Mouse (Mus musculus): ENCODE data around the gene Ppp1r12c. TPM values are rescaled to one million over a fixed set of nuclear protein-coding genes. Genes with fewer than 3 reads are reported as not detected.

Gene Ppp1r12c
- polyA plus RNA-seq, 1 experiment from 2014 or later = 72.5 TPM

- Histone ChIP-seq H3K9me3 (no peaks in the 10 kb centered on the region), H3K4me2 (replicated peaks) (no peak overlapping the region), H3K4me3 (no peak overlapping the region), H3K36me3 (no peaks in the 10 kb centered on the region), H3K9ac (no peak overlapping the region), H3K27ac (no peak overlapping the region), H3K27me3 (replicated peaks) (peaks cover 53% of the 10 kb centered on the region), H3K4me1 (peaks cover 11% of the 10 kb centered on the region)
- no peak for ATAC-seq (ENCODE audit: low FRiP score, low read depth)
- WGBS = 8% methylated on average over 19 of the region's 19 CpGs
These were observed 27.5 kb downstream of the Ppp1r12c start for GRCm38 (mm10) chr7:4473940-4474339.

GRCm38 (mm10) chr7:4471179-4471555, 30.3 kb downstream of the Ppp1r12c start:
- peak overlapping the region; percentile 38 for H3K4me3 ChIP-seq
- H3K4me2 ChIP-seq (replicated peaks) = peak overlapping the region; percentile 68
- no peak overlapping the region for H3K27ac ChIP-seq
- peaks cover 54% of the 10 kb centered on the region for H3K27me3 ChIP-seq (replicated peaks)
- 1% methylated on average over 24 of the region's 24 CpGs for WGBS
- no peaks in the 10 kb centered on the region for H3K9me3 ChIP-seq
- H3K9ac ChIP-seq = peak overlapping the region; percentile 38; the same call in 1 of the 2 replicates
- H3K4me1 ChIP-seq = peaks cover 8% of the 10 kb centered on the region; the same call in 1 of the 2 replicates
- H3K36me3 ChIP-seq = no peaks in the 10 kb centered on the region
- peak; percentile 83 for ATAC-seq (ENCODE audit: low FRiP score, low read depth)

GRCm38 (mm10) chr7:4470275-4471178, 31.0 kb downstream of the Ppp1r12c start:
- peak overlapping the region; percentile 38; the same call in 1 of the 2 replicates for H3K9ac ChIP-seq
- 4% methylated on average over 35 of the region's 35 CpGs for WGBS
- H3K27ac ChIP-seq = no peak overlapping the region
- H3K4me1 ChIP-seq = peaks cover 8% of the 10 kb centered on the region; the same call in 1 of the 2 replicates
- H3K9me3 ChIP-seq = no peaks in the 10 kb centered on the region
- peak overlapping the region; percentile 38 for H3K4me3 ChIP-seq
- H3K27me3 ChIP-seq (replicated peaks) = peaks cover 48% of the 10 kb centered on the region
- no peaks in the 10 kb centered on the region for H3K36me3 ChIP-seq
- peak overlapping the region; percentile 68 for H3K4me2 ChIP-seq (replicated peaks)
- ATAC-seq (ENCODE audit: low FRiP score, low read depth) = peak; percentile 61

- H3K27me3 ChIP-seq (replicated peaks) = peaks cover 22% of the 10 kb centered on the region
- H3K9ac ChIP-seq = no peak overlapping the region
- H3K4me2 ChIP-seq (replicated peaks) = no peak overlapping the region
- no peaks in the 10 kb centered on the region for H3K36me3 ChIP-seq
- 72% methylated on average over 3 of the region's 3 CpGs for WGBS
- peaks cover 8% of the 10 kb centered on the region; the same call in 1 of the 2 replicates for H3K4me1 ChIP-seq
- H3K4me3 ChIP-seq = no peak overlapping the region
- H3K27ac ChIP-seq = no peak overlapping the region
- no peaks in the 10 kb centered on the region; the same call in 1 of the 2 replicates for H3K9me3 ChIP-seq
- no peak for ATAC-seq (ENCODE audit: low FRiP score, low read depth)
These were observed 33.7 kb downstream of the Ppp1r12c start for GRCm38 (mm10) chr7:4467801-4468200.

- Histone ChIP-seq H3K36me3 (no peaks in the 10 kb centered on the region), H3K27me3 (replicated peaks) (peaks cover 3% of the 10 kb centered on the region; the same call in 1 of the 2 replicates), H3K4me3 (no peak overlapping the region), H3K9ac (no peak overlapping the region), H3K27ac (no peak overlapping the region), H3K4me1 (no peaks in the 10 kb centered on the region), H3K4me2 (replicated peaks) (no peak overlapping the region), H3K9me3 (no peaks in the 10 kb centered on the region; the same call in 1 of the 2 replicates)
- no peak for ATAC-seq (ENCODE audit: low FRiP score, low read depth)
- WGBS = 13% methylated on average over 12 of the region's 12 CpGs
These were observed 37.2 kb downstream of the Ppp1r12c start for GRCm38 (mm10) chr7:4464194-4464824.

- peak within 1 kb of the TSS; percentile 19; the same call in 1 of the 2 replicates for H3K4me3 ChIP-seq
- H3K9me3 ChIP-seq = no peaks in the 10 kb centered on the region; the same call in 1 of the 2 replicates
- no peaks in the 10 kb centered on the region for H3K4me1 ChIP-seq
- peak within 1 kb of the TSS; percentile 44 for H3K4me2 ChIP-seq (replicated peaks)
- WGBS = 78% methylated on average over 15 of the region's 16 CpGs
- ATAC-seq (ENCODE audit: low FRiP score, low read depth) = peak; percentile 37; the same call in 1 of the 2 replicates
- peak within 1 kb of the TSS; percentile 40; the same call in 1 of the 2 replicates for H3K9ac ChIP-seq
- H3K36me3 ChIP-seq = no peaks in the 10 kb centered on the region
- no peak within 1 kb of the TSS for H3K27ac ChIP-seq
- no peaks in the 10 kb centered on the region for H3K27me3 ChIP-seq (replicated peaks)
These were observed 40.7 kb downstream of the Ppp1r12c start, which contains the start of gene Eps8l1 for GRCm38 (mm10) chr7:4460576-4461434. Gene Eps8l1, plus strand, starts transcription at chr7:4460674.

- WGBS = 17% methylated on average over 4 of the region's 4 CpGs
- H3K36me3 ChIP-seq = no peaks in the 10 kb centered on the region
- no peaks in the 10 kb centered on the region for H3K4me1 ChIP-seq
- no peaks in the 10 kb centered on the region for H3K27me3 ChIP-seq (replicated peaks)
- no peak overlapping the region for H3K9ac ChIP-seq
- no peak overlapping the region for H3K4me3 ChIP-seq
- ATAC-seq (ENCODE audit: low FRiP score, low read depth) = no peak
- no peak overlapping the region for H3K27ac ChIP-seq
- H3K4me2 ChIP-seq (replicated peaks) = no peak overlapping the region
- H3K9me3 ChIP-seq = no peaks in the 10 kb centered on the region
These were observed 48.8 kb downstream of the Ppp1r12c start for GRCm38 (mm10) chr7:4452644-4453043.

- Histone ChIP-seq H3K27me3 (replicated peaks) (no peaks in the 10 kb centered on the region), H3K9ac (no peak overlapping the region)
- no peak for ATAC-seq (ENCODE audit: low FRiP score, low read depth)
These were observed 52.3 kb downstream of the Ppp1r12c start for GRCm38 (mm10) chr7:4449211-4449610.

GRCm38 (mm10) chr7:4448439-4448838, 53.0 kb downstream of the Ppp1r12c start:
- ATAC-seq (ENCODE audit: low FRiP score, low read depth) = no peak
- Histone ChIP-seq H3K9ac (no peak overlapping the region), H3K36me3 (peaks cover 7% of the 10 kb centered on the region; the same call in 1 of the 2 replicates), H3K4me1 (peaks cover 5% of the 10 kb centered on the region), H3K4me3 (no peak overlapping the region), H3K9me3 (no peaks in the 10 kb centered on the region), H3K27me3 (replicated peaks) (no peaks in the 10 kb centered on the region), H3K4me2 (replicated peaks) (no peak overlapping the region), H3K27ac (no peak overlapping the region)
- WGBS = 92% methylated on average over 3 of the region's 3 CpGs

More at GRCm38 (mm10) chr7:4449211-4449610, 52.3 kb downstream of the Ppp1r12c start:
- WGBS = 16% methylated on average over 2 of the region's 2 CpGs
- H3K4me2 ChIP-seq (replicated peaks) = no peak overlapping the region
- H3K4me3 ChIP-seq = no peak overlapping the region
- no peak overlapping the region for H3K27ac ChIP-seq
- no peaks in the 10 kb centered on the region for H3K36me3 ChIP-seq
- H3K4me1 ChIP-seq = peaks cover 5% of the 10 kb centered on the region
- no peaks in the 10 kb centered on the region for H3K9me3 ChIP-seq

- no peak overlapping the region for H3K4me3 ChIP-seq
- H3K27me3 ChIP-seq (replicated peaks) = no peaks in the 10 kb centered on the region
- no peak overlapping the region for H3K9ac ChIP-seq
- peaks cover 20% of the 10 kb centered on the region for H3K36me3 ChIP-seq
- H3K9me3 ChIP-seq = no peaks in the 10 kb centered on the region
- peaks cover 5% of the 10 kb centered on the region for H3K4me1 ChIP-seq
- H3K27ac ChIP-seq = no peak overlapping the region
- H3K4me2 ChIP-seq (replicated peaks) = no peak overlapping the region
- WGBS = 2% methylated on average over 1 of the region's 1 CpGs
- no peak for ATAC-seq (ENCODE audit: low FRiP score, low read depth)
These were observed 54.3 kb downstream of the Ppp1r12c start for GRCm38 (mm10) chr7:4447138-4447537.

GRCm38 (mm10) chr7:4445216-4445791, 56.2 kb downstream of the Ppp1r12c start, which contains the start of gene Rdh13:
Gene Rdh13, minus strand, starts transcription at chr7:4445649.
- H3K9me3 ChIP-seq = no peaks in the 10 kb centered on the region
- ATAC-seq (ENCODE audit: low FRiP score, low read depth) = peak; percentile 95
- H3K4me3 ChIP-seq = peak within 1 kb of the TSS; percentile 61
- H3K9ac ChIP-seq = peak within 1 kb of the TSS; percentile 64
- no peaks in the 10 kb centered on the region for H3K27me3 ChIP-seq (replicated peaks)
- H3K4me2 ChIP-seq (replicated peaks) = peak within 1 kb of the TSS; percentile 78
- H3K4me1 ChIP-seq = peaks cover 5% of the 10 kb centered on the region
- WGBS = under 1% methylated on average over 35 of the region's 35 CpGs
- peaks cover 39% of the 10 kb centered on the region for H3K36me3 ChIP-seq
- H3K27ac ChIP-seq = 0 out of 2 replicates have a peak within 1 kb of the TSS, but pooled peaks have one; percentile 15
